Mouse (Mus musculus) olfactory bulb, adult 2 months (tissue): ENCODE results near the gene Hspa13.

Experiments used
- CTCF ChIP-seq: fragments of 200-500 bp; IDR thresholded peaks from 2 replicates; pipeline ENCODE4 v1.5.1; 2012; ENCODE audit warnings: low read depth, mild to moderate bottlenecking, low read length, moderate library complexity; ENCODE audit not compliant: insufficient read depth
- POLR2A ChIP-seq: fragments of 200-500 bp; IDR thresholded peaks from 2 replicates; pipeline ENCODE4 v1.6.1; 2012; ENCODE audit warnings: mild to moderate bottlenecking, low read depth, low read length, moderate library complexity; ENCODE audit not compliant: insufficient read depth

GRCm38 (mm10) chr16:75767250-75768002, 522 bp upstream of the Hspa13 start:
- TF ChIP-seq CTCF (no peak), POLR2A (no peak)
